Mouse (Mus musculus) heart, postnatal 0 days (tissue): ENCODE measurements at regions not wholly inside any gene's neighbourhood (a gene's known extent, or its start where the extent isn't known, plus 50 kb on each side); places are given as distances from the start of the nearest gene placed in this dataset.

Source experiments
- ATAC-seq: fragments of 200-750 bp; cut with Nextera tagmentation; 2 replicates; pipeline ENCODE4 v1.8.0; 2017; ENCODE audit warnings: low read depth, moderate number of reproducible peaks, moderate library complexity; ENCODE audit not compliant: insufficient read depth
- DNase-seq: peaks from one replicate; pipeline ENCODE4 v3.0.0-alpha.2; 2016; ENCODE audit warnings: low spot score
- H3K27ac ChIP-seq: fragments of 300-500 bp; sonication (generic); 2 replicates; pipeline ENCODE4 v1.5.1; 2014; ENCODE audit warnings: low read depth, mild to moderate bottlenecking
- H3K27me3 ChIP-seq: fragments of 300-500 bp; sonication (generic); 2 replicates; pipeline ENCODE4 v1.6.1; 2014; ENCODE audit warnings: low read length, mixed read lengths; ENCODE audit not compliant: control insufficient read depth, insufficient read depth
- H3K36me3 ChIP-seq: fragments of 300-500 bp; sonication (generic); replicated peaks from 2 replicates; pipeline ENCODE4 v1.6.1; 2014; ENCODE audit warnings: low read length, mixed read lengths; ENCODE audit not compliant: control insufficient read depth, insufficient read depth
- H3K4me1 ChIP-seq: fragments of 300-500 bp; sonication (generic); 2 replicates; pipeline ENCODE4 v1.6.1; 2014; ENCODE audit warnings: antibody characterized with exemption; ENCODE audit not compliant: control insufficient read depth, insufficient read depth
- H3K4me2 ChIP-seq: fragments of 300-500 bp; sonication (generic); 2 replicates; pipeline ENCODE4 v1.6.1; 2014; ENCODE audit warnings: low read depth, mild to moderate bottlenecking, low read length, moderate library complexity
- H3K4me3 ChIP-seq: fragments of 300-500 bp; sonication (generic); 2 replicates; pipeline ENCODE4 v1.5.1; 2014; ENCODE audit warnings: low read depth, low read length
- H3K9ac ChIP-seq: fragments of 300-500 bp; sonication (generic); replicated peaks from 2 replicates; pipeline ENCODE4 v1.6.1; 2014; ENCODE audit warnings: low read depth, low read length, mixed read lengths
- H3K9me3 ChIP-seq: fragments of 300-500 bp; sonication (generic); replicated peaks from 2 replicates; pipeline ENCODE4 v1.6.1; 2016; ENCODE audit warnings: low read length; ENCODE audit not compliant: control insufficient read depth
- CTCF ChIP-seq: IDR thresholded peaks from 2 replicates; pipeline ENCODE4 v1.5.1; 2016; ENCODE audit warnings: antibody characterized with exemption, control low read depth, low read depth
- EP300 ChIP-seq: IDR thresholded peaks from 2 replicates; pipeline ENCODE4 v1.6.1; 2016; ENCODE audit warnings: antibody characterized with exemption, low read depth
- WGBS: fragments of 180-500 bp; shearing (Covaris S2); extraction: QIAGEN DNeasy Blood & Tissue Kit; methylation state at CpG from one replicate; pipeline ENCODE4 v1.1.7; 2014; 5-methylcytosine and 5-hydroxymethylcytosine counted together

DNA sequence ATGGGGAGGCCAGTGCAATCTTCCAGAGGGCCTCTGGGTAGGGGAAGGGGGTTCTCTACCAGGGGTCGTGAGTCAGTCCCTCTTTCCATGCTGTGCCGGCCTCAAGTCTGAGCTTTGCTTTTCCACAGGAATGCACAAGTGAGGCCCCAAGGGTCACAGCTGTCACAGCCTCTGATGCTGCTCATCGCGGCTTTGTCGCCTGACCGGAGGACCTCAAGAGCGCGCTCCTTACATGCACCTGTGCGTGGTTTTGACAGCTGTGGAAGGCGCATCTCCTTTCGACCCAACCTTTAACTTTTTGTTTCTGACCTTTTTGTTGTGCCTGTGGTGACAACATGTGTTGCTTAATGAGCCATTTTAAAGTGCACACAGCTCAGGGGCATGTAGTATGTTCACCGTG is 258.3 kb downstream of the Uaca start:
- DNase-seq: no peak
- no peak for ATAC-seq
- no peak overlapping the region for H3K4me3 ChIP-seq
- no peak overlapping the region for H3K27ac ChIP-seq
- H3K36me3 ChIP-seq: no peaks in the 10 kb centered on the region
- peaks cover 8% of the 10 kb centered on the region; the same call in 1 of the 2 replicates for H3K4me1 ChIP-seq
- WGBS: 88% methylated on average over 12 of the region's 12 CpGs
- no peaks in the 10 kb centered on the region for H3K9me3 ChIP-seq
- H3K9ac ChIP-seq: no peak overlapping the region
- H3K4me2 ChIP-seq: no peak overlapping the region
- TF ChIP-seq CTCF (no peak), EP300 (no peak)
- peaks cover 29% of the 10 kb centered on the region for H3K27me3 ChIP-seq

- Histone ChIP-seq H3K27ac (no peak overlapping the region), H3K4me2 (no peak overlapping the region), H3K27me3 (peaks cover 23% of the 10 kb centered on the region), H3K4me3 (no peak overlapping the region), H3K9ac (no peak overlapping the region), H3K4me1 (peaks cover 8% of the 10 kb centered on the region; the same call in 1 of the 2 replicates), H3K9me3 (peaks cover 3% of the 10 kb centered on the region; the same call in 1 of the 2 replicates), H3K36me3 (no peaks in the 10 kb centered on the region)
- DNase-seq: peak; percentile 63
- 5% methylated on average over 3 of the region's 3 CpGs for WGBS
- TF ChIP-seq CTCF (peak; percentile 15; the same call in 1 of the 2 replicates), EP300 (no peak)
- ATAC-seq: peak; percentile 60
These were observed 260.1 kb downstream of the Uaca start for GRCm38 (mm10) chr9:61054427-61054826.

DNA sequence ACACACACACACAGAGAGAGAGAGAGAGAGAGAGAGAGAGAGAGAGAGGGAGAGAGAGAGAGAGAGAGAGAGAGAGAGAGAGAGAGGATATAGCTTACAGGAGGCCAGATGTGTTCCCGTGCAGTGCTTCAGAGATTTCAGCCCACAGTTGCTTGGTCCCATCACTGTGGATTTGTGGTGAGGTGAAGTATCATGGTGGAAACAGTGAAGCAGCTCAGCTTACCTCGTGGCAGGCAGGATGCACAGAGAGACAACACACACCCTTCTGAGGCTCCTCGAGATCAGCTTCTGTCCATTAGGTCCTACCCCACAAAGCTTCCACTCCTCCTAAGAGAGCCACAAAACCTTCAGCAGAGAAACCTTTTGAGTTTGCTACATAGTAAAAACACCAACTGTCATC is 261.1 kb downstream of the Uaca start:
- ATAC-seq: no peak

GRCm38 (mm10) chr9:61055928-61056730 is 261.8 kb downstream of the Uaca start:
- H3K4me2 ChIP-seq: peak overlapping the region; percentile 36; the same call in 1 of the 2 replicates
- 70% methylated on average over 15 of the region's 15 CpGs for WGBS

More for the DNA sequence above, 261.1 kb downstream of the Uaca start:
- TF ChIP-seq CTCF: no peak
- TF ChIP-seq EP300: no peak
- Histone ChIP-seq H3K27me3 (peaks cover 23% of the 10 kb centered on the region), H3K4me2 (no peak overlapping the region), H3K27ac (no peak overlapping the region), H3K4me1 (peaks cover 8% of the 10 kb centered on the region; the same call in 1 of the 2 replicates), H3K9me3 (peaks cover 11% of the 10 kb centered on the region), H3K4me3 (no peak overlapping the region), H3K36me3 (no peaks in the 10 kb centered on the region), H3K9ac (no peak overlapping the region)
- 58% methylated on average over 3 of the region's 3 CpGs for WGBS
- no peak for DNase-seq

DNA sequence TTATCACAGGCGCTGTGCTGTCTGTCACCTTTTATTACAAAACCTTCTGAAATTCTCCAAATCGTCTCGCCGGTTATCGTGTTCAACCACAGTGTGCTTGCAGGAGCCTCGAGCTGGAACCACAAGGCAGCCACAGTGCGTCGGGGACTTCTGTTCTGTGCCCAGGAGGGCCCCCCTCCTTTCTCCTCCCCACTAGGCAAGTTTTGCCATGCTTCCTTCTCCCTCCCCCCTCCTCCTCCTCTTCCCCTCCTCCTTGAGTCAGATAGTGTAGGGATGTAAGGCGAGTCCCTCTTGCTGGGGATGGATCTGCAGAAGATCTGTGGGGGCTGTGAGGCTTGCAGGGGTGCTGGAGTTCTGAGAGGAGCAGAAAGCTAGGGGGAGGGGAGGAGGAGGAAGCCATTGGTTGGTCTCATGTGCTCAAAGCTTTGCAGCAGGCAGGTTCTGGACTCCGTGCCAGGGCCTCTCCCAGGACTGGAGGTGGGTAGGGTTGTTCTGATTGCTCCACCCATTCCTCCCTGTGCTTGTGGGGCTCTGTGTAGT is 262.5 kb downstream of the Uaca start:
- peaks cover 11% of the 10 kb centered on the region for H3K9me3 ChIP-seq
- TF ChIP-seq CTCF (no peak), EP300 (no peak)
- H3K27ac ChIP-seq: no peak overlapping the region; the same call in 1 of the 2 replicates
- H3K27me3 ChIP-seq: peaks cover 23% of the 10 kb centered on the region
- peak overlapping the region; percentile 5; the same call in 1 of the 2 replicates for H3K4me3 ChIP-seq
- peaks cover 8% of the 10 kb centered on the region; the same call in 1 of the 2 replicates for H3K4me1 ChIP-seq
- ATAC-seq (no peak), DNase-seq (no peak)
- no peak overlapping the region for H3K9ac ChIP-seq
- peak overlapping the region; percentile 36; the same call in 1 of the 2 replicates for H3K4me2 ChIP-seq
- 20% methylated on average over 10 of the region's 10 CpGs for WGBS
- H3K36me3 ChIP-seq: no peaks in the 10 kb centered on the region

More at GRCm38 (mm10) chr9:61055928-61056730, 261.8 kb downstream of the Uaca start:
- Histone ChIP-seq H3K4me3 (peak overlapping the region; percentile 5; the same call in 1 of the 2 replicates), H3K4me1 (peaks cover 8% of the 10 kb centered on the region; the same call in 1 of the 2 replicates), H3K9ac (no peak overlapping the region), H3K27ac (no peak overlapping the region; the same call in 1 of the 2 replicates), H3K9me3 (peaks cover 11% of the 10 kb centered on the region), H3K27me3 (peaks cover 23% of the 10 kb centered on the region), H3K36me3 (no peaks in the 10 kb centered on the region)
- ATAC-seq (no peak), DNase-seq (no peak)
- TF ChIP-seq CTCF (no peak), EP300 (no peak)
